Mouse (Mus musculus): ENCODE data around the gene Hecw2. TPM values are rescaled to one million over a fixed set of nuclear protein-coding genes. Genes with fewer than 3 reads are reported as not detected.

The Hecw2 gene
- polyA plus RNA-seq, 2 experiments: 2.2 to 2.8 TPM

- no peaks in the 10 kb centered on the region for H3K9me3 ChIP-seq (ENCODE audit: control insufficient read depth, low read length)
- TF ChIP-seq POLR2A (IDR thresholded peaks at IDR 0.05; ENCODE audit: borderline replicate concordance, extremely low read depth, insufficient read depth, insufficient read length): no peak
- H3K4me2 ChIP-seq (replicated peaks; ENCODE audit: low read depth, low read length, severe bottlenecking): no peak overlapping the region
- H3K4me1 ChIP-seq (ENCODE audit: control insufficient read depth, insufficient read depth, low read length): peaks cover 3% of the 10 kb centered on the region; the same call in 1 of the 2 replicates
- no peaks in the 10 kb centered on the region for H3K27me3 ChIP-seq (ENCODE audit: control insufficient read depth, insufficient read depth, low read length)
- H3K9ac ChIP-seq (ENCODE audit: low read depth, low read length, severe bottlenecking): no peak overlapping the region
- no peak overlapping the region for H3K4me3 ChIP-seq (replicated peaks; ENCODE audit: low read length)
- no peak overlapping the region for H3K27ac ChIP-seq (replicated peaks; ENCODE audit: low read depth, low read length)
- WGBS: 34% methylated on average over 6 of the region's 6 CpGs
- peak; percentile 3 for DNase-seq (ENCODE audit: low spot score)
- no peak for ATAC-seq (ENCODE audit: low FRiP score, low read depth)
- H3K36me3 ChIP-seq (ENCODE audit: control insufficient read depth, insufficient read depth, low read length): peaks cover 7% of the 10 kb centered on the region; the same call in 1 of the 2 replicates
These were observed 421.0 kb downstream of the Hecw2 start for GRCm38 (mm10) chr1:53773994-53774393.

DNA sequence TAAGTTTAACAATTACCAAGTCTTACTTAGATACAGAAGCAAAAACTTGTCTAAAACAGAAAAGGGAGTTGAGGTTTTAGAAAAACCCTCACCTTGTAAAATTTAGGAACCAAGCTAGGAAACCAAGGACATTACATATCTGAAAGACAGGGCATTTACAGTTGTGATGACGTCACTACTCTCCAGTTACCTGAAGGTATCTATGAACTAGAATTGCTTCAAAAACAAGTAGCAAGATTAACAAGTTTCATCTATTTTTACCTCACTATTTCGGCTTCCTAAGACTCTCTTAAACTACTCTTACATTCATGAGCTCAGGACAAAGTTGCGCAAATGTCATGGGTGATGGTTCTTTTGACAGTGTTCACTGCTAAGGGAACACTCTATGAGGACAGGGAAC is 422.0 kb downstream of the Hecw2 start:
- Histone ChIP-seq H3K27me3 (ENCODE audit: control insufficient read depth, insufficient read depth, low read length) (no peaks in the 10 kb centered on the region), H3K4me3 (replicated peaks; ENCODE audit: low read length) (no peak overlapping the region), H3K9me3 (ENCODE audit: control insufficient read depth, low read length) (no peaks in the 10 kb centered on the region), H3K36me3 (ENCODE audit: control insufficient read depth, insufficient read depth, low read length) (peaks cover 7% of the 10 kb centered on the region; the same call in 1 of the 2 replicates), H3K4me1 (ENCODE audit: control insufficient read depth, insufficient read depth, low read length) (peaks cover 3% of the 10 kb centered on the region; the same call in 1 of the 2 replicates), H3K9ac (ENCODE audit: low read depth, low read length, severe bottlenecking) (no peak overlapping the region), H3K27ac (replicated peaks; ENCODE audit: low read depth, low read length) (no peak overlapping the region), H3K4me2 (replicated peaks; ENCODE audit: low read depth, low read length, severe bottlenecking) (no peak overlapping the region)
- TF ChIP-seq POLR2A (IDR thresholded peaks at IDR 0.05; ENCODE audit: borderline replicate concordance, extremely low read depth, insufficient read depth, insufficient read length): no peak
- DNase-seq (ENCODE audit: low spot score): no peak
- no peak for ATAC-seq (ENCODE audit: low FRiP score, low read depth)
- 88% methylated on average over 3 of the region's 3 CpGs for WGBS

GRCm38 (mm10) chr1:53771476-53771875 is 423.5 kb downstream of the Hecw2 start:
- Histone ChIP-seq H3K9ac (ENCODE audit: low read depth, low read length, severe bottlenecking) (no peak overlapping the region), H3K9me3 (ENCODE audit: control insufficient read depth, low read length) (no peaks in the 10 kb centered on the region), H3K4me1 (ENCODE audit: control insufficient read depth, insufficient read depth, low read length) (peaks cover 3% of the 10 kb centered on the region; the same call in 1 of the 2 replicates), H3K4me3 (replicated peaks; ENCODE audit: low read length) (no peak overlapping the region), H3K27ac (replicated peaks; ENCODE audit: low read depth, low read length) (no peak overlapping the region), H3K27me3 (ENCODE audit: control insufficient read depth, insufficient read depth, low read length) (no peaks in the 10 kb centered on the region), H3K4me2 (replicated peaks; ENCODE audit: low read depth, low read length, severe bottlenecking) (no peak overlapping the region), H3K36me3 (ENCODE audit: control insufficient read depth, insufficient read depth, low read length) (peaks cover 7% of the 10 kb centered on the region; the same call in 1 of the 2 replicates)
- ATAC-seq (ENCODE audit: low FRiP score, low read depth) (no peak), DNase-seq (ENCODE audit: low spot score) (no peak)
- WGBS: 93% methylated on average over 6 of the region's 6 CpGs
- no peak for TF ChIP-seq POLR2A (IDR thresholded peaks at IDR 0.05; ENCODE audit: borderline replicate concordance, extremely low read depth, insufficient read depth, insufficient read length)

GRCm38 (mm10) chr1:53766112-53766511 is 428.9 kb downstream of the Hecw2 start:
- no peak for TF ChIP-seq POLR2A (IDR thresholded peaks at IDR 0.05; ENCODE audit: borderline replicate concordance, extremely low read depth, insufficient read depth, insufficient read length)
- ATAC-seq (ENCODE audit: low FRiP score, low read depth) (no peak), DNase-seq (ENCODE audit: low spot score) (no peak)
- 87% methylated on average over 2 of the region's 2 CpGs for WGBS
- Histone ChIP-seq H3K27me3 (ENCODE audit: control insufficient read depth, insufficient read depth, low read length) (no peaks in the 10 kb centered on the region), H3K9me3 (ENCODE audit: control insufficient read depth, low read length) (no peaks in the 10 kb centered on the region), H3K4me3 (replicated peaks; ENCODE audit: low read length) (no peak overlapping the region), H3K4me2 (replicated peaks; ENCODE audit: low read depth, low read length, severe bottlenecking) (no peak overlapping the region), H3K4me1 (ENCODE audit: control insufficient read depth, insufficient read depth, low read length) (no peaks in the 10 kb centered on the region), H3K9ac (ENCODE audit: low read depth, low read length, severe bottlenecking) (no peak overlapping the region), H3K27ac (replicated peaks; ENCODE audit: low read depth, low read length) (no peak overlapping the region), H3K36me3 (ENCODE audit: control insufficient read depth, insufficient read depth, low read length) (peaks cover 12% of the 10 kb centered on the region)

- Histone ChIP-seq H3K27ac (replicated peaks; ENCODE audit: low read depth, low read length) (no peak overlapping the region), H3K9me3 (ENCODE audit: control insufficient read depth, low read length) (no peaks in the 10 kb centered on the region), H3K9ac (ENCODE audit: low read depth, low read length, severe bottlenecking) (no peak overlapping the region), H3K4me1 (ENCODE audit: control insufficient read depth, insufficient read depth, low read length) (no peaks in the 10 kb centered on the region), H3K27me3 (ENCODE audit: control insufficient read depth, insufficient read depth, low read length) (no peaks in the 10 kb centered on the region), H3K36me3 (ENCODE audit: control insufficient read depth, insufficient read depth, low read length) (no peaks in the 10 kb centered on the region), H3K4me3 (replicated peaks; ENCODE audit: low read length) (no peak overlapping the region), H3K4me2 (replicated peaks; ENCODE audit: low read depth, low read length, severe bottlenecking) (no peak overlapping the region)
- no peak for DNase-seq (ENCODE audit: low spot score)
- no peak for ATAC-seq (ENCODE audit: low FRiP score, low read depth)
- no peak for TF ChIP-seq POLR2A (IDR thresholded peaks at IDR 0.05; ENCODE audit: borderline replicate concordance, extremely low read depth, insufficient read depth, insufficient read length)
- WGBS: 89% methylated on average over 4 of the region's 4 CpGs
These were observed 437.7 kb downstream of the Hecw2 start for GRCm38 (mm10) chr1:53757316-53757715.

Small RNAs within 50 kb of the gene (microRNA-seq; reads per million reads assigned to microRNA genes)
- not detected for gene Mir7681

Other genes starting within 250 kb of the Hecw2 start
- gene Ccdc150, start 55.5 kb upstream of the Hecw2 start, polyA plus RNA-seq (2012; rRNA removed): 0.17 and 0.36 TPM in 2 replicates
- gene Ccdc150, start 55.5 kb upstream of the Hecw2 start, polyA plus RNA-seq (2014; fragmentation: Nextera tagmentation; extraction: Ambion mirVana): 0.17 and 0.33 TPM in 2 replicates
- 15.5 and 16.3 TPM in 2 replicates for gene Gtf3c3, start 243.8 kb upstream of the Hecw2 start, polyA plus RNA-seq (2012; rRNA removed)
- 22.8 and 25.0 TPM in 2 replicates for gene Gtf3c3, start 243.8 kb upstream of the Hecw2 start, polyA plus RNA-seq (2014; fragmentation: Nextera tagmentation; extraction: Ambion mirVana)

Data from limb, embryonic 14.5 days (tissue).